Mouse (Mus musculus) cerebellum, postnatal 25 days (tissue): ENCODE measurements around the gene Asb8.

ENCODE experiments used
- DNase-seq, 2 experiments: peaks; one replicate each; pipeline ENCODE4 v3.0.0; 2021; ENCODE audit warnings: mixed read lengths in 2 of 2

Asb8 gene

GRCm38 (mm10) chr15:98155272-98155671 lies 10.2 kb downstream of the Asb8 start:
- DNase-seq: no peak

GRCm38 (mm10) chr15:98154631-98155030 lies 10.8 kb downstream of the Asb8 start:
- DNase-seq: no peak

- no peak for DNase-seq
These were observed 11.3 kb downstream of the Asb8 start for GRCm38 (mm10) chr15:98154146-98154545.

- DNase-seq: peak in 1 of 2 experiments; percentile 39
These were observed 11.8 kb downstream of the Asb8 start for GRCm38 (mm10) chr15:98153625-98154024.

GRCm38 (mm10) chr15:98152916-98153315 lies 12.5 kb downstream of the Asb8 start:
- no peak for DNase-seq

GRCm38 (mm10) chr15:98149166-98149602 lies 16.2 kb downstream of the Asb8 start:
- no peak for DNase-seq

- peak; percentile 57 to 73 for DNase-seq
These were observed 17.1 kb downstream of the Asb8 start for GRCm38 (mm10) chr15:98148356-98148755.

- DNase-seq: peak; percentile 92 to 96
These were observed 19.8 kb downstream of the Asb8 start for GRCm38 (mm10) chr15:98145559-98146181.

- DNase-seq: no peak
These were observed 20.4 kb downstream of the Asb8 start for GRCm38 (mm10) chr15:98144861-98145507.

- no peak for DNase-seq
These were observed 22.9 kb downstream of the Asb8 start for GRCm38 (mm10) chr15:98142515-98142914.

- DNase-seq: no peak
These were observed 24.6 kb downstream of the Asb8 start for GRCm38 (mm10) chr15:98140809-98141208.

GRCm38 (mm10) chr15:98139763-98140162 lies 25.7 kb downstream of the Asb8 start:
- no peak for DNase-seq

- DNase-seq: no peak
These were observed 28.6 kb downstream of the Asb8 start for GRCm38 (mm10) chr15:98136871-98137270.

- no peak for DNase-seq
These were observed 29.8 kb downstream of the Asb8 start for GRCm38 (mm10) chr15:98135671-98136070.

GRCm38 (mm10) chr15:98134666-98135065 lies 30.8 kb downstream of the Asb8 start:
- no peak for DNase-seq

GRCm38 (mm10) chr15:98134034-98134433 lies 31.4 kb downstream of the Asb8 start:
- no peak for DNase-seq

GRCm38 (mm10) chr15:98133471-98133870 lies 32.0 kb downstream of the Asb8 start:
- DNase-seq: no peak

GRCm38 (mm10) chr15:98131942-98132655 lies 33.3 kb downstream of the Asb8 start:
- DNase-seq: no peak

- no peak for DNase-seq
These were observed 34.0 kb downstream of the Asb8 start for GRCm38 (mm10) chr15:98131451-98131850.

GRCm38 (mm10) chr15:98131001-98131400 lies 34.4 kb downstream of the Asb8 start:
- no peak for DNase-seq

- DNase-seq: no peak
These were observed 44.6 kb downstream of the Asb8 start for GRCm38 (mm10) chr15:98120831-98121230.

GRCm38 (mm10) chr15:98119363-98119762 lies 46.1 kb downstream of the Asb8 start:
- no peak for DNase-seq

GRCm38 (mm10) chr15:98116287-98116686 lies 49.1 kb downstream of the Asb8 start:
- no peak for DNase-seq

- no peak for DNase-seq
These were observed 49.7 kb downstream of the Asb8 start for GRCm38 (mm10) chr15:98115779-98116163.
